Mouse (Mus musculus) left cerebral cortex, adult 11 months (tissue): ENCODE data around the gene Dio1.
A peak's percentile ranks its signal among the peaks of the same experiment; 100 is the strongest.

Source experiments
- DNase-seq: peaks from one replicate; pipeline ENCODE4 v3.0.0; 2022; ENCODE audit warnings: low spot score

The Dio1 gene

DNA sequence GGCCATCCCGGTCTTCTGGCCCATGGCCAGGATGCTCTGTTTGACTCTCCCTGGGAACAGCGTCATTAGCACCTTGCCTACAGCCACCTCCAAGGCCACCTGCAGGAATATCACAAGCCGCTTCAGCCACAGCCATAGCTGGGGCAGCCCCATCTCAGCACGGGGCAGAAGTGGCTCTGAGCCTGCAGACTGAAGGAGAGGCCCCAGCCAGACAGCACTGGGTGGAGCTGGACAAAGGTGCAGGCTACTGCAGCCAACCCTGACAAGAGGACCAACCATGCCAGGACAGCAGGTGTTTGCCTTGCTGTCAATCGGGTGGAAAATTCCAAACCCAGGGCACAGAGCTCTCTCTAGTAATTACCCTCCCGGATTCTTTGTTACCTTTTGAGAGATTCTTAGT is at the start of gene Dio1:
Gene Dio1 (minus strand): TSS at position 204 of the 400 bp plus-strand sequence.
- no peak for DNase-seq

DNA sequence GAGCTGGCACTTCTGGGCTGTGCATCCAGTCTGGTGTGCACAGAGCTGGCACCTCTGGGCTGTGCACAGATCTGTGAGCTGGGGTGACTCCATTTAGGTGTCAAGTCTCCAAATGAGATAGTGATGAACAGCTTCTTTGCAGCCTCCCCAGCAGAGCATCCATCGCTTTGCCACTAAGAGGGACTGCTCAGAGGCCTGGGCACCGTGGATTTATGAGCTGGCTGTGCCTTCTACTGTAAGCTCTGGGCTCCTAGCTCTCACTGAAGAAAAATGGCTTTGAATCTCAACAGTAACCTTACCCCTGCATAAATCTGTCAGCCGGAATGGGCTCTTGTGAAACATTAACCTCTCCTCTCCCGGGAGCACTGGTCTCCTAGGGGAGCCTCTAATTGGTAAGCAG is 47.6 kb upstream of the Dio1 start:
- no peak for DNase-seq

DNA sequence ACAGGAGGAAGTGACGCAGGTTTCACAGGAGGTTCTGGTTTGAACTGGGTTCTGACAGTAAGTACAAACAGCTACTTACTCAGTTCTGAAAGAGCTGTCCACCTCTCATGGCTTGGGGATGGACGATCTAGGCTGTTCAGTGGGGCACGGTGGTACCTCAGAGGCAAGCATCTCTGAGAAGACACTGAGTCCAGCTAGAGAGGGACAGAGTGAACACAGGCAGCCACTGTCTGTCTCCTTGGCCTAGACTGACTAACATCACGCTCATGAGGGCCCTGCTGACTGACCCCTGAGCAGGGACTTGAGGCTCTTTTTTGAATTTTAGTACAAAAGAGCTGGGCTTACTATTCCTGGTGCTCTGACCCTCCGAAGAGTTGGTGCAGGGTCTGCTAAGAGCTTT is 47.2 kb upstream of the Dio1 start:
- DNase-seq: no peak

DNA sequence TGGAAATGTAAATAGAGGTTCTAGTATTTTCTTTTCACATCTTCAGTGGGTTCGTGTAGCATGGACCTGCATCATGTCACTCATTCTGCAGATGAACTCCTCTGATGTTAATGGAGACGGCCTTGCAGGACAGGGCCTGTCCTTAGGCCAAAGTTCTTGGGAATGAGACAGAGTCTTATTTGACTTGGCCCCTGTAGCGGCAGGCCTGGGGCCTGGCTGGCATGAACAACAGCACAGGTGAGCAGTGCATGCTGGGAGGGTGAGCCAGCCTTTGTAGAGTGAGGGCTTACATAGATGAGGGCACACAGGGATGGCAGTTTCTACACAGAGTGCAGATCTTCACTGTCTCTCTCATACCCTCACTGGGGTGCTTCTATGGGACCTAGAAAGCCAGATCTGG is 46.6 kb upstream of the Dio1 start:
- no peak for DNase-seq

DNA sequence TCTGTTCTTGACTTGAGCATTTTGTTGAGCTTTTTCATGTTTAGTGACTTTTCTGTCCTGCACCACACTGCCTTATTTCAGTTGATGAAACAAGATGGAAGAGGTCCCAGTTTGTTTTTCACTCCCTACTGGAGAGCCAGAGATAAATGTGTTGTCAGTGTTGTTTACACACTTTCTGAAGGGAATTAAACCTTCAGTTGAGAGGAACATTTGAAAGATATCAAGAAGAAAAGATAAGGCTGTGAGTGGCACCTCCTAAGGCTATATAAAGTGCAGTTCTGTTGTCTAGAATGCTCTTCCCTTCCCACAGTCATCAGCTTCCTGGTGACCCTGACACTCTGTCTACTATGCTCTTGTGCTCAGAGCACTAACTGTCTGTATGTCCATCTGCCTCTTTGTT is 44.4 kb upstream of the Dio1 start:
- no peak for DNase-seq

DNA sequence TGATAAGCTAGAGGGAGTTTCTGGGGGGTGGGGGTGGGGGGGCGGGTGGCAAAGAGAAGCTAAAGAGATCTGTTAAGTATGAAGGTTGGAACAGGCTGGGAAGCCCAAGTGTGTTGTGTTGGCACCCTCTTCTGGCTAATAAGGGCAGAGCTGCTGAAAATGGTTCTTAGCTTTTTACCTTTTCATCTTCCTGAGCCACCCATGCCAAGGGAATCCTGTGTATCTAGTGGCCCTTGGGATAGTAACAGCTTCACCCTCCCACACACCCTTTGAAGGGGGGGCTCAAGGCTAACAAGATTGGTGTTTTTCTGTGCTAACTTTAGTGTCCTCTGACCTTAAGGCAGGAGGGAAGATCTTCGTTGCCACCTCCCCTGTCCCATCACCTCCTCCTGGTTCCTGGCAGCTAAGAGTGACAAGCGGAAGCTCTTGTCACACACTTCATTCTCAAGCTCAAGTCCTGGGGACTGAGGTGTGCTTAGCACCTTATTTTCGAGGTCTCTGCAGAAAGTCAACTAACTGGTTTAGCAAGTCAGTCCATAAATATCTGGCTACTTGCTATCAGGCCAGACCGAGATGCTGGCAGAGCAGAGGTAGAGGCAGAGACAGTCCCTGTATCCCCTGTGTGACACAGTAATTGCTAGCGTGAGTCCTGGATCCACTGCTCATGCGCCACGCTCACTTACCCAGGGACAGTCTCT is 42.5 kb upstream of the Dio1 start:
- peak; percentile 37 for DNase-seq

DNA sequence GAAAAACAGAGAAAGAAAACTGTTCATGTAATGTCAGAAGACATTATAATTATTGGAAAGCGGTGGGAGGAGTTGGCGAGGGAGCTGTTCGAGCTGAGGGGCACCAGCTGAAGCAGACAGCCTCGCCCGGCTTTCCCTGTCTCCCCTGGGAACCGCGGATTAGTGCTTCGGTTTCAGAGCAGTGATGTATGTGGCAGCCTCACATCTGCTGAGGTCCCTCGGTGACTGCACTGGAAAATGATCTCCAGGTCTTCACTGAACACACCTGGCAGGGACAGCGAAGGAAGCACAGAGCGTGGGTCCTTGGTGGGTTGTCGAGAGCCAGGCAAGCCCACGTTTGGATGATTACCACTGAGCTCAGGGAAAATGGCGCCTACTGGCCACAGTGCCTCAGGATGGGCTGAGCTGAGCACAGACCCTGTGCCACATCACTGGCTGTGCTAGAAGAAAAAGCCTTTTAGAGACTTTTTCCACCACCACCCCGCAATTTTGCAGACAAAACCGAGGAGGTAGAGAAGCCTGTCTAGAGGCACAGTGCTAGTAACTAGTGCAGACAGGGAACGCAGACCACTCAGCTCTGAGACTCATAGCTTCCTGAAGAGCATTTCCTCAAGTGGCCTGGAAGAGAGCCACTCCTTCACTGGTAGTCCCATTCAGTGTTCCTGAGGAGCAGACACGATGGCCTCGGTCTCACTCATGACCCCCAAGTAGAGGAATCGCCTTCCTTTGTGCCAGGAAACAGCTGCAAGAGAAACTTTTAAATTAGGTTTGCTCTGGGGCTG is 41.8 kb upstream of the Dio1 start:
- DNase-seq: no peak

DNA sequence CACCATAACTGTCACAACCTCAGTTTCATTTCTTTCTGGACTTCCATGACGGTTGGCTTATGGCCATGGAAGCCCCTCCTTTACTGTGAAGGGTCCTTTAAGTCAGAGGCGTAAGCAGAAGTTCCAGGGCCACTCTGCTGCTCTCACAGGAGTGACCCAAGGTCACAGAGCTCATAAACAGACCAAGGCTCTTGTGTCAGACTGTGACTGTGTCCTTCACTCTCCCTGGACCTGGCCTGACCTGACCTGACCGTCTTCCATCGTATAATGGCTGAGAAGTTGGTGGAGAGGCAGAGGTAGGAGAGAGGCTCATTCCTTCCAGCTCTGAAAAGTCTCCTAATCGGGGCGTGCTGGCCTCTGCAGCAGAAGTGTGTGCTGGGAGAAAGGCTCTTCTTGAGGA is 40.3 kb upstream of the Dio1 start:
- no peak for DNase-seq

DNA sequence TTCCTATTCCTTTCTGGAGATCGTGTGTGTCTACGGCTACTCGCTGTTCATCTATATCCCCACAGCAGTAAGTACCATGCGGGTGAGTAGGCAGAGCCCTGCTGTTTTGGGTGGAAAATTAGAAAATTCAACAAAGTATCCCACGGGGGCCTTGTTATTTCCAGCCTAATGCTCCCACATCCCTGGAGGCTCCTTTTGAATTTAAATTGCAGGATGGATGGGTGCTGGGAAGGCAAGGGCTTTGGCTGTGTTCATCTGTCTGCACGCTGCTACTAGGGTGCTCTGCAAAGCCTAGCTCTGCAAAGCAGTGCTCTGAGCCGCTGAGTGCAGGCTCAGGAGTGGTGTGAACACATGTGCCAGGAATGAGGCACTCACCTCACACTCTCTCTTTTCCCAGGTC is 37.6 kb upstream of the Dio1 start:
- DNase-seq: peak; percentile 21

DNA sequence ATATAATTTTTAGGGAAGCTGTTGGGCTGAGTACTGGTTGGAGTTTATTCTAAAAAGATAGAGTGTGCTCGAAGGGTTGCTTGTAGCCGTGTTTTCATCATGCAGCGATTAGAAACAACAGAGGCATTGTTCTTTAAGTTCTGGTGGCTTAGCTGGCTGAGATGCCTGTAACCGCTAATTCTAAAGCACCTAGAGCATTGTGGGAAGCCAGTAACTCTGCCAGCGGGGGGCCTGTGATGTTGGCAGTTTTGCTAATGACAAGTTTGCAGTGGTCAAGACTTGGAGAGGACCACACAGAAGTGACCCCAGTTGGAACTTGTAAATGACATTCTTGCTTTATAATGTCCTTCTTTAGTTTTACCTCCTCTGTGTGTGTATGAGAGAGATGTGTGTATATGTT is 34.4 kb upstream of the Dio1 start:
- DNase-seq: no peak

DNA sequence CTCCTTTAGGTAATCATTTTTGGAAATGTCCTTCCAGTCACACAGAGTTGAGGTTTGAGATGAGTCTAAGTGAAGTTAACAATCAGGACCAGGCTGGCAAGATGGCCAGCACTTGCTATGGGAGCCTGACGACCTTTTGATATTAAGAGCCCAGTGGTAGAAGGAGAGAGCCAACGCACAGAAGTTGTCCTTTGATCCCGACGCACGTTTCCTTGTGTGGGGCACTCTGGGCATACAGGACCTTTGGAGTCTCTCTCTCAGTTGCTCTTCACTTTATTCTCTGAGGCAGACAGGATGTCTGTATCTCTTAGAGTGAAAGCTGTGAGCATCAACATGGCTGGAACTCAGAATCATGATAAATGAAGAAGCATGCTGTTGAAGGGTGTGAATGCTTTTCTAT is 30.5 kb upstream of the Dio1 start:
- DNase-seq: no peak

DNA sequence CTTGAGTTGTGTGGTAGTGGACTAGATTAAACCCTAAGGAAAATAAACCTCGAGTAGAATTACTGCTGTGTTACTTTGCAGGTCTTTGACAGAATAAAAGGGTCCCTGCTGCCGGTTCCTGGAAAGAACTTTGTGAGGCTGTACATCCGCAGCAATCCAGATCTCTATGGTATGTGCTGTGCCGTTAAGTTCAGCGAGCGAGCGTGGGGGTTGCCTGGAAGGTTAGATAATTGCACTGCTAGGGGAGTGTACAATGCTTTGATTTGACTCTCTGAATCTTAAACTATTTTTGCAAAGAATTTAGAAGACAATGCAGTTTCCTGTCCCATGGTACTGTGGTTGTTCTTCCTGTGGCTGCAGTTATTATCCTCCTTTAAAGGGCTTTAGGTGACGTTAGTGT is 29.4 kb upstream of the Dio1 start:
- no peak for DNase-seq

DNA sequence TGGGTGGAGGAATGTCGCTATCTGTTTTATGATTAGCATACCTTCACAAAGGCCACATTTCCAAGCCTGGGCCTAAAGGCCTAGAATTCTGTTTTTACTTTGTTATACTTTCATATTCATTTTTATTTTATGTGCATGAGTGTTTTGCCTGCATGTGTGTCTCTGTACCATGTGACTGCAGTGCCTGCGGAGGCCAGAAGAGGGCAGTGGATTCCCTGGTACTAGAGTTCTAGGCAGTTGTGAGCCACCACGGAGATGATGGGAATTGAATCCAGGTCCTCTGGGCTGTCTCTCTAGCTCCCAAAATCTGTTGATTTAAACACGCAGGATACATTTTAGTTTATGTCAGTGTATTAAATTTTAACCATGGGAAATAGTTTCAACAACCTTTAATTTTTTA is 26.5 kb upstream of the Dio1 start:
- no peak for DNase-seq

DNA sequence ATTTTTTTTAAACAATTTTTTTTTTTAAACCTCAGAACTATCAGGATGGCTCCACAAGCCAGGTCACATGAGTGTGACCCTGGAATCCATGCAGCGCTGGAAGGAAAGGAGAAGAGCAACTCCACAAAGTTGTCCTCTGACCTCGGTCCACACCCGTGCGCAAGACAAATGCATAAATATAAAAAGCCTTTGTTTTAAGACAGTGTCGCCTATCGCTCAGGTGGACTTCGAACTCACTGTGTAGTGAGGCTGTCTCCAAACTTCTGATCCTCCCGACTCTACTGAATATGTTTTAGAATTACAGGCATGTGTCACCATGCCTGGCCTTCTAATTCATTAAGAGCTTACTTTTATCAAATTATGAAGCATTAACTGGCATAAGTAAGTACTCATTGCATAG is 21.6 kb upstream of the Dio1 start:
- no peak for DNase-seq

DNA sequence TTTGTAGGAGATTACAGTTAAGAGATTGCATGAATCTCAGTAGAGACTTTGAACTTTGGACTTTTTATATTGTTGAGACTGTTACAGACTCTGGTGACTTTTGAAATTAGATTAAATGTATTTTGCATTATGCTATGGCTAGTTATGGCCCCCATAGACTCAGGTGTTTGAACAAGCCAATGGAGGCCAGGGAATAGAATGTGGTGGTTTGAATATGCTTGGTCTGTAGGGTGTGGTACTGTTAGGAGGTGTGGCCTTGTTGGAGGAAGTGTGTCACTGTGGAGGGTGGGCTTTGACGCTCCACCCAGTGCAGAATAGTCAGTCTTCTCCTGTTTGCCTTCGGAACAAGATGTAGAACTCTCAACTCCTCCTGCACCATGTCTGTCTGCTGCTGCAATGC is 16.1 kb upstream of the Dio1 start:
- no peak for DNase-seq

DNA sequence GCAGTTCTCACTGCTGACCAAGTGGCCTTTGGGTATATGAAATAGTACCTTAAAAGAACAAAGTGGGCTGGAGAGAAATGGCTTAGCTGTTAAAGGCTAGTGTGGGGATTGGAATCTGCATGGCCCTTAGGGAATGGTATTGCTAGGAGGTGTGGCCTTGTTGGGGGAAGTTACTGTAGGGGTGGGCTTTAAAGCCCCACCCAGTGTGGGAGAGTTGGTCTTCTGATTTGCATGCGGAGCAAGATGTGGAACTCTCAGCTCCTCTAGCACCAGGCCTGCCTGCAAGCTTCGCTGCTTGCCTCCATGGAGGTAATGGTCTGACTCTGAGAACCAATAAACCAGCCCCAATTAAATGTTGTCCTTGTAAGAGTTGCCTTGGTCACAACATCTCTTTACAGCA is 14.1 kb upstream of the Dio1 start:
- DNase-seq: no peak

DNA sequence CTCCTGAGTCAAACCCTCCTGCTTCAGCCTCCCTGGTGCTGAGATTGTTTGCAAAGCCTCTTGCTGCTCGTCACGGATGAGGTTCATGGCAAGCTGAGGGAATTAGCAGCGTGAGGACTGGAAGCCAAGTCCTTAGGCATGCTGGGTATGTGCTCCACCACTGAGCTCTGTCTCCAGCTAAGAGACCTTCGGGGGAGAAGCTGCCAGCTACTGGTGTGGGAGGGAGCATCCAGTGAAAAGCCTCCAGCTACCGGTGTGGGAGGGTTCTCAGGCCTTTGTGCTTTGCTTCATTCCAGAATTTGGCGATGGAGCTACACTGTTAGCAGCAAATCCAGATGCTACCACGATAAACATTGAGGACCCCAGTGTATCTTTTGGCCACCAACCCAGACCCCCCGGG is 11.7 kb upstream of the Dio1 start:
- no peak for DNase-seq

DNA sequence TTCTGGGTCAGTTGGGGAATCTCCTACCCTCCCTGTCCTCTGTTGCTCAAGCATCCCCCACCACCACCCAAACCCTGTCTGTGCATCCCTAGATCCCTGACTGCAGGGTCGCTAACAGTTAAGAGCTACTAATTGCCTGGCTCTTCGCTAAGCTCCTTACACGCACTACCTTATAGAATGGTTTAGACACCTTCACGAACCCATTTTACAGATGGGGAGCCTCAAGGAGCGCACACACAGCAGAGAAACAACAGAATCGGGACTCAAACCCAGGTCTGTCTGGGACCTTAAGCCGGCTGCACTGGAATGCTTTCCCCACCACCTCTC is 7.5 kb upstream of the Dio1 start:
- no peak for DNase-seq

DNA sequence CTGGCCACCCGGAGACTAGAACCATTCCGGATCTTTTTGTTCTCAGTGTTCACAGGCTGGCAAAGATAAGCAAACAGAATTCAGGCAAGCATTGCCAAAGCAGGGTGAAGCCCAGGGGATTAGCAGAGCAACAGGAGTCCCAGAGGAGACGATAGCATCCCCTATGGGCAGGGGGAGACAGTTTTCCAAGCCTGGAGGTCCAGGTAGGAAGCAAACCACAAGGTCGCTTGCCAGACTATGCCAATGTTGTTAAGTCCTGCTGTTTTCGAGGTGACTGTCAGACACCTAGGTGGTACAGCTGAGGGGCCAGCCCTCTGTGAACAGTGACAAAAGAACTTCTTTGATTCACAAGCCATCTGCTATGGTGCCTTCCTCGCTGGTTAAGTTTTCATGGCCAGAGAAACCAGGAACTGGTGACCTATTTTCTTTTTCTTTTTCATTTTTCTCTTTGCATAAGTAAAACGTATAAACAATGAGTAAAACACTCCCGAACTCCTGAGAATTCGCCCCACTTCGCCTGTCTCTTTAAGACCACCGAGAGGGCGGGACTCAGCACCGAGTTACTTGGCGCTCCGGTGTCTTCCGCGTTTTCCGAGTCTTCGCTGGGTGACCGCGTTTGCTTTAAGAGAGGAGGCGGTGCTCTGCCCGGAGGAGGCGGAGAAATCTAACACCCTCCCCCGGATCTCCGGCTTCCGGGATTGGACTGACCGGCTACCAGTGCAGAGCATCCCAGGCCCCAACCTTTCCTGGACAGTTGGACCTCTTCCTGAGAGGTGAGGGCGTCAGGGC is 6.9 kb upstream of the Dio1 start, which contains the start of gene Yipf1:
Gene Yipf1 (plus strand): TSS at position 674 of the 789 bp plus-strand sequence.
- peak; percentile 79 for DNase-seq

DNA sequence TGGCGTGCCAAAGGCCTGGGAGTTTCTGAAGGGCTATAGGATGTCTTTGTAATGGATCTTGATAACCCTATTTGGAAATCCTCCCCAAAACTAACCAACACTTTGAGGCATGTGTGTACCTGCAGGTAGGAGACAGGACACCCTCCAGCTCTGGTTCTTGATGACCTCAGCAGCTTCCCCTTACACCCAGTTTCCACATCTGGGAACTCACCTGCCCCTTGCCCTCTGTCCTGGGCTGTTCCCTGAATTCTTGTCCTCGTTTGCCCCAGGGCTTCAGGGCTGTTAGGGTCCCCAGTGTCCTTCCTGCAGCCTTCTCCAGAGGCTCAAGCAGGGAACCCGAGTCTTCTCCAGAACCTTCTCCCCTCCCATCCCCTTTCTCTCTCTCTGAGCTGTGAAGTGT is 3.4 kb downstream of the Dio1 start:
- DNase-seq: no peak

DNA sequence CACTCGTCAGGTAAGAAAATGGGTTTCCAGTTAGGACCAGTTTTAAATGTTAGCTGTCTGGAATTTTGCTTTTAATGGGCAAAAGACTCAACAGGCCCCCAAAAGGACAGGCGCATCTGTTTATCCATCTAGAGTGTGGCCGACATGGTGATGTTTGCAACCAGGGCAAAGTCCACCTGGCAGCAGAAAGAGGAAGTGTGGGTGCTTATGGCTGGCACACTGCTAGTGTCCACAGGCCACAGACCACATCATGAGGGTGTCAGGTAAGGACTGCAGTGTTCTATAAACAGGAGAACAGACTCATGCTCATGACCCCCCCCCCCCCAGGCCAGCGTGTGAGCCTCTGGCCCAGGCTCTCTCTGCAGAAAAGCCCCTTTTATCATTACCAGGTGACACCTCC is 4.1 kb downstream of the Dio1 start:
- DNase-seq: no peak

DNA sequence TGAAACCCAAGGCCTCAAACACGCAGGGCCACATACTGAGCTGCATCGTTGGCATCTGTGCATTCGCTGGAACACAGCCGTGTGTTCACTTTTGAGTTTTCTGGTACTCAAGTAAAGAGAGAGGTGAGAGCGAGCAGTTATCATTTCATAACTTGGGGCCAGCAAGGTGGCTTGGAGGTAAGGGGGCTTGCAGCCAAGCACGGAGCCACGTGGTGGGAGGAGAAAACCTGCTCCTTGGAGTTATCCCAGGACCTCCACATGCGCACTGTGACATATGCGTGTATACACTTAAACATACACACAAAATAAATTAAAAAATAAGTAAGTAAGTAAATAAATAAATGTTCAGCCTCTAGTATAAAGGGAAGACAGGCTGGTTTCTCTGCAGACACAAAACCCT is 4.7 kb downstream of the Dio1 start:
- no peak for DNase-seq

DNA sequence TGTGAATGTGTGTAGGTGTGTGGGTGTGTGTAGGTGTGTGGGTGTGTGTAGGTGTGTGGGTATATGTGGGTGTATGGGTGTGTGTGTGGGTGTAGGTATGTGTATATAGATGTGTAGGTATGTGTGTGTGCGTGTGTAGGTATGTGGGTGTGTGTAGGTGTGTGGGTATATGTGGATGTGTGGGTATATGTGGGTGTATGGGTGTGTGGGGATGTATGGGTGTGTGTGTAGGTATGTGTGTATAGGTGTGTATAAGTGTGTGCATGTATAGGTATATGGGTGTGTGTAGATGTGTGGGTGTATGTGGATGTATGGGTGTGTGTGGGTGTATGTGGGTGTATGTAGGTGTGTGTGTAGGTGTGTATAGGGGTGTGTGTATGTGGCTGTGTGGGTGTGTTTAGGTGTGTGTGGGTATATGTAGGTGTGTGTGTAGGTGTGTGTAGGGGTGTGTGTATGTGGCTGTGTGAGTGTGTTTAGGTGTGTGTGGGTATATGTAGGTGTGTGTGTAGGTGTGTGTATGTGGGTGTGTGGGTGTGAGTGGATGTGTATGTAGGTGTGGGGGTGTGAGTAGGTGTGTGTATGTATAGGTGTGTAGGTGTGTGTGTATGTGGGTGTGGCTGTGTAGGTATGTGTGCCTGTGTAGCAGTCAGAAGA is 5.9 kb downstream of the Dio1 start:
- DNase-seq: no peak
